Comparison of ENCODE assay signal across 8 mouse cellular contexts in the genomic region with DNA sequence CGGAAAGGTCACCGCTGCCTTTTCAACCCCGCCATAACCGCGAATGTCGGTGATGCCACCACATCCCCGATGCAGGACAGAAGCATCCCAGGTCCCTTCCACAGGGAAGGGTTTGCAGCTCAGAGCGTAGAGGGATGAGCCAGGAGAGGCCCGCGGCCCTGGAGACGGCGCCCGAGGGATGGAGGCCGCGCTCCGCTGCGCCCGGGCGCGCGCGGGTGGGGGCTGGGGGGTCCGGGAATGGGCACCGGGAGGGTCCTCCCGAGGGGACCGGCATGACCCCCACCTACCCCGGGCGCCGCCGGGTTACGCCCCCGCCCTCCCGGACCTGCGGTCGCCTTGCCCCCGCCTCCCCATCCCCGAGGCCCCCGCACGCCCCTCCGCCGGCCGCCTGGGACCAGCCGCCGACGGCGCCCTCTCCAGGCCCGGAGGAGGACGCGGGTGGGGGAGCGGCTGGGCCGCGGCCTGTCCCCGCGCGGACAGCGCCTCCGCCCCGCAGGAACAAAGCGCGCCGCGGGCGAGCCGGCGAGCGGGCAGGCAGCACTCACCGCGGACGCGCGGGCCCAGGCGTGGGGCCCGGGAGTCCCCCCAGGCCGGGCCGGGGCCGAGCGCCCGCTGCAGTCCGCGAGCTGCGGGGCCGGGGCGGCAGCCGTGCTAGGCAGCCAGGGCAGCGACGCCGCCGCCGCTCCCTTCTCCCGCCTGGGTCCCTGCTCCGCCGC. TPM values are rescaled to one million over a fixed set of nuclear protein-coding genes. Genes with fewer than 3 reads are reported as not detected.
DNase-seq lines count a peak whose midpoint lies in the region; ATAC-seq and TF ChIP-seq lines count a peak whose summit lies in the region.

No protein-coding gene starts in this region.

- H3K36me3 ChIP-seq in ES-Bruce4 (ENCODE audit: control insufficient read depth, insufficient read depth, low read length, poor library complexity, severe bottlenecking) = no peaks in the 10 kb centered on the region
- no peaks in the 10 kb centered on the region for H3K36me3 ChIP-seq in heart, postnatal 0 days (replicated peaks; ENCODE audit: control insufficient read depth, insufficient read depth, low read length)
- H3K36me3 ChIP-seq in lung, postnatal 0 days (ENCODE audit: insufficient read depth, low read length) = no peaks in the 10 kb centered on the region

- TF ChIP-seq POLR2A in ES-Bruce4 (IDR thresholded peaks at IDR 0.05; ENCODE audit: insufficient read depth, low read length) = no peak
- no peak; the same call in 1 of the 2 replicates for TF ChIP-seq POLR2A in brain, embryonic 14.5 days (IDR thresholded peaks at IDR 0.05; ENCODE audit: borderline replicate concordance, extremely low read depth, insufficient read depth, insufficient read length, poor library complexity, severe bottlenecking)

- peak overlapping the region; percentile 85 for H3K4me2 ChIP-seq in heart, postnatal 0 days (ENCODE audit: low read depth, low read length)
- H3K4me2 ChIP-seq in lung, postnatal 0 days (replicated peaks; ENCODE audit: low read depth, low read length) = peak overlapping the region; percentile 88

- no peak for TF ChIP-seq EP300 in ES-Bruce4 (IDR thresholded peaks at IDR 0.05; ENCODE audit: insufficient read depth, low read depth, low read length)
- no peak for TF ChIP-seq EP300 in heart, postnatal 0 days (IDR thresholded peaks at IDR 0.05; ENCODE audit: low read depth)
- no peak for TF ChIP-seq EP300 in lung, postnatal 0 days (IDR thresholded peaks at IDR 0.05)

- peak; percentile 59 for ATAC-seq in erythroid progenitor cell, adult 5-6 weeks (replicated peaks; ENCODE audit: low FRiP score, poor library complexity, severe bottlenecking)
- ATAC-seq in heart, postnatal 0 days (ENCODE audit: insufficient read depth, low read depth) = peak; percentile 85
- peak; percentile 88 for ATAC-seq in lung, postnatal 0 days

- H3K27ac ChIP-seq in ES-Bruce4 (ENCODE audit: insufficient read depth, low read length) = no peak overlapping the region
- peak overlapping the region; percentile 91 for H3K27ac ChIP-seq in heart, postnatal 0 days (ENCODE audit: low read depth)
- peak overlapping the region; percentile 94 for H3K27ac ChIP-seq in lung, postnatal 0 days (ENCODE audit: low read length)

- no peak for TF ChIP-seq CTCF in ES-Bruce4 (IDR thresholded peaks at IDR 0.05; ENCODE audit: low read depth, low read length)
- peak; percentile 17; the same call in 1 of the 2 replicates for TF ChIP-seq CTCF in brain, embryonic 14.5 days (IDR thresholded peaks at IDR 0.05; ENCODE audit: borderline replicate concordance, extremely low read depth, insufficient read depth, insufficient read length)
- peak; percentile 15; the same call in 1 of the 2 replicates for TF ChIP-seq CTCF in heart, postnatal 0 days (IDR thresholded peaks at IDR 0.05; ENCODE audit: low read depth)
- peak; percentile 45 for TF ChIP-seq CTCF in lung, postnatal 0 days (IDR thresholded peaks at IDR 0.05)

- peak overlapping the region; percentile 90 for H3K4me3 ChIP-seq in ES-Bruce4 (ENCODE audit: low read depth, low read length)
- H3K4me3 ChIP-seq in heart, postnatal 0 days (ENCODE audit: low read depth, low read length) = peak overlapping the region; percentile 93
- peak overlapping the region; percentile 96 for H3K4me3 ChIP-seq in lung, postnatal 0 days (ENCODE audit: low read depth, low read length)

- H3K9me3 ChIP-seq in ES-Bruce4 (replicated peaks; ENCODE audit: control insufficient read depth, insufficient read depth, low read length, poor library complexity, severe bottlenecking) = no peaks in the 10 kb centered on the region
- H3K9me3 ChIP-seq in heart, postnatal 0 days (replicated peaks; ENCODE audit: control insufficient read depth, low read length) = no peaks in the 10 kb centered on the region
- no peaks in the 10 kb centered on the region for H3K9me3 ChIP-seq in lung, postnatal 0 days (ENCODE audit: low read length)

- WGBS in heart, postnatal 0 days = under 1% methylated on average over 47 of the region's 92 CpGs
- WGBS in lung, postnatal 0 days = under 1% methylated on average over 33 of the region's 92 CpGs

- peak overlapping the region; percentile 84 for H3K9ac ChIP-seq in ES-Bruce4 (ENCODE audit: low read depth, poor library complexity, severe bottlenecking)
- H3K9ac ChIP-seq in heart, postnatal 0 days (replicated peaks; ENCODE audit: low read depth, low read length) = peak overlapping the region; percentile 95
- H3K9ac ChIP-seq in lung, postnatal 0 days (replicated peaks; ENCODE audit: low read depth) = peak overlapping the region; percentile 90

- peak; percentile 72 for DNase-seq in brain, embryonic 14.5 days (ENCODE audit: low read depth)
- peak; percentile 43 for DNase-seq in heart, postnatal 0 days (ENCODE audit: low spot score)
- DNase-seq in layer of hippocampus, adult 9-11 months = peak; percentile 27
- DNase-seq in lung, postnatal 0 days (ENCODE audit: low spot score) = peak; percentile 76
- DNase-seq in ovary, postnatal 36 days (ENCODE audit: low spot score) = peak; percentile 74
- DNase-seq in thymus, postnatal 25 days = no peak

- H3K27me3 ChIP-seq in ES-Bruce4 (ENCODE audit: control insufficient read depth, insufficient read depth, low read length, poor library complexity, severe bottlenecking) = no peaks in the 10 kb centered on the region
- H3K27me3 ChIP-seq in heart, postnatal 0 days (ENCODE audit: control insufficient read depth, insufficient read depth, low read length) = no peaks in the 10 kb centered on the region
- no peaks in the 10 kb centered on the region for H3K27me3 ChIP-seq in lung, postnatal 0 days (replicated peaks; ENCODE audit: insufficient read depth, low read length)

- peaks cover 3% of the 10 kb centered on the region for H3K4me1 ChIP-seq in ES-Bruce4 (ENCODE audit: control insufficient read depth, insufficient read depth, low read length)
- H3K4me1 ChIP-seq in heart, postnatal 0 days (ENCODE audit: control insufficient read depth, insufficient read depth) = peaks cover 4% of the 10 kb centered on the region; the same call in 1 of the 2 replicates
- peaks cover 3% of the 10 kb centered on the region; the same call in 1 of the 2 replicates for H3K4me1 ChIP-seq in lung, postnatal 0 days (ENCODE audit: insufficient read depth, low read depth, low read length)

RNA-seq across cellular contexts. Expression of a gene that starts 0.5 kb away (rescaled TPM):
- 20.2 TPM in 2 replicates for polyA plus RNA-seq in ES-Bruce4 (2011; ENCODE audit: insufficient read depth, insufficient read length, low read depth, missing spikeins)
- polyA plus RNA-seq in brain, embryonic 14.5 days (2012; rRNA removed) = 50.8 and 68.1 TPM in 2 replicates
- 15.9 and 16.2 TPM in 2 replicates for total RNA-seq in erythroid progenitor cell, adult 5-6 weeks (2015; ENCODE audit: low replicate concordance)
- total RNA-seq in erythroid progenitor cell, adult 5-6 weeks (2017; ENCODE audit: low replicate concordance) = 13.7 and 17.8 TPM in 2 replicates
- total RNA-seq in heart, postnatal 0 days (2014; rRNA removed; ENCODE audit: low replicate concordance) = 25.8 and 29.9 TPM in 2 replicates
- polyA plus RNA-seq in heart, postnatal 0 days (2015; fragmentation: Nextera tagmentation; extraction: Ambion mirVana) = 5.0 and 5.2 TPM in 2 replicates
- 9.9 and 11.9 TPM in 2 replicates for polyA plus RNA-seq in lung, postnatal 0 days (2015; fragmentation: Nextera tagmentation; extraction: Ambion mirVana)
